Mouse (Mus musculus): ENCODE data around the gene Msmb. TPM values are rescaled to one million over a fixed set of nuclear protein-coding genes. Genes with fewer than 3 reads are reported as not detected.
A peak's percentile ranks its signal among the peaks of the same experiment; 100 is the strongest.

The Msmb gene
- total RNA-seq, 1 experiment from 2014 or later: not detected

DNA sequence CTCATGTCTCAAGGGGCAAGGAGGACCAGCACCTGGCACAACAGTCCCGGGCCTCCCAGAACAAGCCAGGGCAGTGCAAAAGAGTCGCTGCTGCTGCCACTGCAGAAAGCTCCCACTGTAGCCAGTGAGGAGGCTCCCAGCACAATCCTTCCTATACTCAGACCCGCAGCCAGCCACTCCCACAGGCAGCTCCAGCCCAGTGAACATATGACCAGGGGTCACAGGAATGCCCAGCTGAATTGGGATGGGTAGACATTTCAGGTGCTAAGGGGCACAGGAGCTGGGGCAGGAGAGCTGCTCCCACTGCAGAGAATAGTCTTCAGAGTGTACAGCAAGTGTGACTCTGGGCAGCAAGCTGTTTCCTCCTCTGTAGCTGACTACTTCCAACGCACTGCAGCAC lies 3.6 kb downstream of the Msmb start:
- no peak for ATAC-seq (replicated peaks; ENCODE audit: low read depth, poor library complexity, severe bottlenecking)

- ATAC-seq (replicated peaks; ENCODE audit: low read depth, poor library complexity, severe bottlenecking): peak; percentile 66
Observed at GRCm38 (mm10) chr14:32145809-32146511, 4.1 kb downstream of the Msmb start.

DNA sequence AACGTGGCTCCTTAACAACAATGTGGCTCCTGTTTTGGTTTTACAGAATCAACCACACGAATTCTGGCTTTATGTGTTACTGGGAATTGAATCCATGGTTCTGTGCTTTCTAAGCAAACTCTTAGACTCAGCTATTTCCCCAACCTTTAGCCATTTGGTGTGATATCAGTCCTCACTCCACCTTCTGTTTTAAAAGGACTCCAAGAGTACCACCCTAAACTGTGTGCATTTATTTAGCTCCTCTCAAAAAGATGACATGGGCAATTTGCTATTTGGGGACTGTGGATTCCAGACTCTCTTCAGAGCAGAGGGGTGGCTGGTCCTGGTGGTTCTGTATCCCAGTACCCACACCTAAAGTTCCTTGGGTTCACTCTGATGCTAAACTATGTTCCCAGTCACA lies 4.8 kb downstream of the Msmb start:
- no peak for ATAC-seq (replicated peaks; ENCODE audit: low read depth, poor library complexity, severe bottlenecking)

- ATAC-seq (replicated peaks; ENCODE audit: low read depth, poor library complexity, severe bottlenecking): no peak
Observed at GRCm38 (mm10) chr14:32150872-32151271, 9.0 kb downstream of the Msmb start.

GRCm38 (mm10) chr14:32152243-32152965 lies 10.6 kb downstream of the Msmb start:
- ATAC-seq (replicated peaks; ENCODE audit: low read depth, poor library complexity, severe bottlenecking): no peak

DNA sequence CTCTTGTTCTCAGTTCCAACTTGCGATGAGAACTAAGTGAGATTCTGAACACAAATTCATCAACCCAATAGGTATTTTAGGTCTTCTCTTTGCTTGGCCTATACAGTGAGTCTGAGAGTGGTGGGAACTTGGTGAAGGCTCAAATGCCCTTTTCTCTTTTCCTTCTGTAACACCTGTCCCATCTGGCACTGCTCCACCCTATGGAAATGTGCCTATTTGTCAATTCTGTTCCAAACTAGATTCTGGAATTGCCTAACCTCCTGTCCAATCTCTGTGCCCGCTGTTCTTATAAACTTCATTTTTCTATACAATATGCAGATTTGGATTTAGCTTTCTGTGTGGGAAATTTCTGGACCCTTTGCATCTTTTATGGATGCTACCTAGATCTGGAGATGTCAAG lies 11.3 kb downstream of the Msmb start:
- ATAC-seq (replicated peaks; ENCODE audit: low read depth, poor library complexity, severe bottlenecking): no peak

- no peak for ATAC-seq (replicated peaks; ENCODE audit: low read depth, poor library complexity, severe bottlenecking)
Observed at GRCm38 (mm10) chr14:32154758-32155157, 12.9 kb downstream of the Msmb start.

DNA sequence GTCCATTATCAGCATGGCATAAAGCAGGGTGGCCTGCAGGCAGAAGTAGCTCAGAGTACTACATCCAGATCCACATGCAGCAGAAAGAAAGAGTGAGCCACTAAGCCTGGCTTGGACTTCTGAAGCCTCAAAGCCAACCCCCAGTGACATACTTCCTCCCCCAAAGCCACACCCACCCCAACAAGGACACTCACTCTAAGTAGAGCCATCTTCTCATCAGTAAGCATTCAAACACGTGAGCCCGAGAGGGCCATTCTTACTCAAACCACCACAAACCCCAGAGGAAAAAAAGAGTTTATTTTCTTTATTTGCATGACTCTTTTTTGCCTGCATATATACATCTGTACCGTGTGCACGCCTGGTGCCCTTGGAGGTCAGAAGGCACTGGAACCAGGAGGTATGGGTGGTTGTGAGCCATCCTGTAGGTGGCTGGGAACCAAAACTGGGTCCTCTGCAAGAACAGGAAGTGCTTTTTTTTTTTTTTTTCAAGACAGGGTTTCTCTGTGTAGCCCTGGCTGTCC lies 17.4 kb downstream of the Msmb start:
- ATAC-seq (replicated peaks; ENCODE audit: low read depth, poor library complexity, severe bottlenecking): peak; percentile 37

DNA sequence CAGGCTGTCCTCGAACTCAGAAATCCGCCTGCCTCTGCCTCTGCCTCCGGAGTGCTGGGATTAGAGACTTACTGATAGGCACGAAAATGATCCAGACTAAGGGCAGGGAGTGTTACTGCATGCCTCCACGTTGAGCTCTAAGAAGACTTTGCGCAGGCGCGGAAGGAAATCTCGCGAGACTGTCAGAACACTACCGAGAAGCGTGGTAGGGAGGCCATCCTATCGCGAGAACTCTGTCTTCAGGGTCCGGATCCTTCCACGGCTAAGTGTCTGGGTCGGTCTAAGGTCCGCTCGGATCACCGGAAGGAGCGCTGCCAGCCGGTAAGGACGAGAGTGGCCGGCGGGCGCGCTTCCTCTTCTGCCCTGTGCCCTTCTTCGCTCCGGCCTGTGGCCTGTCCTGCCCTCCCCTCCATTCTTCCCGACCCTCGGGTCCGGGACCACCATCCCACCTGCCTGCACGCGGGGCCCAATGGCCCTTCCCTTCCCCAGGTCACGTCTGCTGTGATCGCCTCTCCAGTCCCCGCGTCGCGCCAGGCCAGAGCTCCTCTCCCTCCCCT lies 17.9 kb downstream of the Msmb start, which contains the start of gene Ncoa4:
Gene Ncoa4 (plus strand): TSS at position 176 of the 557 bp plus-strand sequence.
- ATAC-seq (replicated peaks; ENCODE audit: low read depth, poor library complexity, severe bottlenecking): peak; percentile 93

DNA sequence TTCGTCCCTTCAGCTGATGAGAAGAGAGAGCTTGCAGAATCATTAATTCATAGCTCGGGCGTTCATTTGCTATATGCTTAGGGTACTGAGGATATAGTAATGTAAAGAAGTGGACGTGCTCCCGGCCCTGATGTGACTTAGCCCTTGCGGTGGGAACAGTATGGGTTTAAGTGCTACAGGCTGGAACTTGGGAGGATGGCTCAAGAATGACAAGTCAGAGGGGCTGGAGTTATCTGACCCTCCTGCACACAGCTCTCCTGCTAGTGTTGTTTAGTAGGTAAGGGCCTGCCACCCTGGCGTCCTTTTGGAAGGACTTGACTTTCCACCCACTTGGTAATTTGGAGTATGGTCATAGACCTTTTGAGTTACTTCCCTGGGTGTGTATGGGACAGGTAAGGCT lies 18.7 kb downstream of the Msmb start:
- no peak for ATAC-seq (replicated peaks; ENCODE audit: low read depth, poor library complexity, severe bottlenecking)

GRCm38 (mm10) chr14:32161090-32161885 lies 19.5 kb downstream of the Msmb start:
- no peak for ATAC-seq (replicated peaks; ENCODE audit: low read depth, poor library complexity, severe bottlenecking)

GRCm38 (mm10) chr14:32162231-32162630 lies 20.4 kb downstream of the Msmb start:
- ATAC-seq (replicated peaks; ENCODE audit: low read depth, poor library complexity, severe bottlenecking): no peak

DNA sequence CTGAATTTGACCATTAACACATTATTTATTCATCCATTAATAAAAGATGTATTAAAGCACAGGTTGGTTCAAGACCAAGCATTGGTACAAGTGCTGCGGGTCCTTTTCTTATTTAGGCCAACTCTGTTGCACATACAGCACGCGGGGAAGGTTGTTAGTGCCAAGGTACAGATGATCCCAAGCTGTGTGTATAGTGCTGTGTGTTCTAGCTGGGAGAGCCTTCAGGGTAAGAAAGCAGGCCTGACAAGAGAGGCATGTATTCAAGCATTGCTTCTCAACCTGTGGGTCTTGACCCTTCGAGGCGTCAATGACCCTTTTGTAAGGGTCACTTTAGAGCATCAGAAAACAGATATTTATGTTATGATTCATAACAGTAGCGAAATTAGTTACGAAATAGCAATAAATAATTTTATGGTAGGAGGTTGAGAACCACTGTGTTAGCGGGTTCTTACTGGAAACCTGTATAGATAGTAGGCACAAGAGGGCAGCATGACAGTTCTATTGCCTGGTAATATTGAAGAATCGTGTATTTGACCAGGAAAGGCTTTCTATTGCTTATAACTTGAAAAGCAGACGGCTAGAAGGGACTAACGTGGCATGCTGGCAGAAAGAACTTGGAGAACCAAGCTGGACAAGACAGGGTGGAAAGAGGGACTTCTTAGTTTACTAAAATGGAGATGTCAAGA lies 21.5 kb downstream of the Msmb start:
- no peak for ATAC-seq (replicated peaks; ENCODE audit: low read depth, poor library complexity, severe bottlenecking)

- ATAC-seq (replicated peaks; ENCODE audit: low read depth, poor library complexity, severe bottlenecking): no peak
Observed at GRCm38 (mm10) chr14:32164173-32165051, 22.6 kb downstream of the Msmb start.

GRCm38 (mm10) chr14:32165278-32166061 lies 23.6 kb downstream of the Msmb start:
- peak; percentile 75 for ATAC-seq (replicated peaks; ENCODE audit: low read depth, poor library complexity, severe bottlenecking)

DNA sequence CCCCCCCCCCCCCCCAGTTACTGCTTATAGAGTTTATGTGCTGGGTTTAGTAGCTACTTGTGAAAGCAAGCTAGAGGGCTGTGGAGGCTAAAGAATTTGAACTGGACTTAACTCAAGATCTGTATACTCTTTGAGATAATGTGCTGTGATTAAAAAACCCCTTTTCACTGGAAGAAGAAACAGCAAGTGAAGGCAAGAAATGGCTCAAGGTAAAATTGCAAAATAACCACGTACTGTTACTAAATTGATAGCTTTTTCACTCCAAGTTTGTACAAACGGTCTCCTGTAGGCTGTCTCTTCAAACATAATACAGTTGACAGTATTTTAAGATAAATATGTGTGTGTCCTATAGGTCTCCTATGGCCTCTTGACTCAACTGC lies 24.2 kb downstream of the Msmb start:
- no peak for ATAC-seq (replicated peaks; ENCODE audit: low read depth, poor library complexity, severe bottlenecking)

DNA sequence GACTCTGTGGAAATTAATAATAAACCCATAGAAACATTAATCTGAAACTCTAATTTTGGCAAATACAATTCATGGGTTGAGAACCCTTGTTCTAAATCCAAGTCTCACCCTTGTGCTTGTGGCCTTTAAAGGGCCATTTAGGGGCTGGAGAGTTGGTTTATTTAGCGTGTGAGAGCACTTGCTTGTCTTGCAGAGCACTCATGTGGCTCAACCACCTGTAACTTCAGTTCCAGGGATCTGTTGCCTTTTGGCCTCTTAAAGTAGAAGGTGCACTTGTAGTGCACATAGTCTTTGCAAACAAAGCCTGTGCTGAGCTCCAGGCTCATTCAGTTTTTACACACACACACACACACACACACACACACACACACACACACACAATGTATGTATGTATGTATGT lies 25.0 kb downstream of the Msmb start:
- no peak for ATAC-seq (replicated peaks; ENCODE audit: low read depth, poor library complexity, severe bottlenecking)

GRCm38 (mm10) chr14:32167326-32167725 lies 25.5 kb downstream of the Msmb start:
- peak; percentile 33 for ATAC-seq (replicated peaks; ENCODE audit: low read depth, poor library complexity, severe bottlenecking)
